Mouse (Mus musculus) bone marrow macrophage, adult 2 months (primary cell): ENCODE results near the gene Il2rb. TPM values are rescaled to one million over a fixed set of nuclear protein-coding genes. Genes with fewer than 3 reads are reported as not detected.

Experiments used
- H3K27ac ChIP-seq: 2 replicates; pipeline ENCODE4 v1.5.1; 2012; ENCODE audit warnings: low read depth, low read length; ENCODE audit not compliant: insufficient read depth
- H3K4me1 ChIP-seq: 2 replicates; pipeline ENCODE4 v1.6.1; 2012; ENCODE audit warnings: low read length; ENCODE audit not compliant: control insufficient read depth, insufficient read depth
- H3K4me3 ChIP-seq: 2 replicates; pipeline ENCODE4 v1.5.1; 2012; ENCODE audit warnings: mild to moderate bottlenecking, low read length, moderate library complexity; ENCODE audit not compliant: insufficient read depth
- CTCF ChIP-seq: IDR thresholded peaks from 2 replicates; pipeline ENCODE4 v1.5.1; 2012; ENCODE audit warnings: low read depth, mild to moderate bottlenecking, low read length, moderate library complexity
- POLR2A ChIP-seq: IDR thresholded peaks from 2 replicates; pipeline ENCODE4 v1.6.1; 2012; ENCODE audit warnings: mild to moderate bottlenecking, low read depth, low read length, borderline replicate concordance
- polyA plus RNA-seq: library from polyadenylated mRNA; stranded (reverse); fragments of >200 nt; gene quantifications from 2 replicates; pipeline ENCODE4 v1.2.4, GENCODE M21; 2012; ENCODE audit not compliant: missing spikeins, insufficient read depth, insufficient read length

Gene Il2rb
- polyA plus RNA-seq, 1 experiment: not detected

- H3K27ac ChIP-seq: no peak overlapping the region
- no peaks in the 10 kb centered on the region for H3K4me1 ChIP-seq
- H3K4me3 ChIP-seq: no peak overlapping the region
- TF ChIP-seq CTCF (no peak), POLR2A (no peak)
Measured at GRCm38 (mm10) chr15:78521331-78521730, 26.3 kb upstream of the Il2rb start.

DNA sequence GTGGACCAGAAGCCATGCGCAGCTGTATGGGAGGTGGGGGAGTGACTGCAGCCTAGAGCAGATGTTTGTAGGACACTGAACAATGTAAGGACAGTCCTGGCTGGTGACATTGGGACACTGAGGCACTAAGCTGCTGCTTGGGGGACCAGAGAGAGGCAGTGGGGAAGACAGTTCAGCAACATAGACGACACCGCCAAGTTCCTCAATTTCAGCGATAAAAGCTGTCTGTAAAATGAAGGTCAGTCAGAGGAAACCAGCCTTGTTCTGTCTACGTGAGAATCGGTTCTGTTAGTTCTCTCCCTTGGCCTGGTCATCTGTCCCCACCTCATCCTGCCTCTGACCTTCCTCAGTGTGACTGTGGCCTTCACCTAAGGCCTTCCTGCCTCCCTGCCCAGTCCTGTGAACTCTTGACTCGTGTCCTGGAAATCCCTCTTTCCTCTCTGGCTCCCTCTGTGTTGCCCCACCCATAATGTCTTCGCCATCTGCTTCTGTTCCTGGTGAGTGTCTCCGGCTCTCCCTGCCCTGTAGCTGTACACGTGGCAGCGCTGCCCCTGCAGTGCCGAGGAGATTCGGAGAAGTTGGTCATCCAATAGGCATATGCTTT, 25.1 kb upstream of the Il2rb start:
- H3K4me3 ChIP-seq: no peak overlapping the region
- H3K4me1 ChIP-seq: no peaks in the 10 kb centered on the region
- H3K27ac ChIP-seq: no peak overlapping the region
- no peak for TF ChIP-seq CTCF
- TF ChIP-seq POLR2A: no peak

DNA sequence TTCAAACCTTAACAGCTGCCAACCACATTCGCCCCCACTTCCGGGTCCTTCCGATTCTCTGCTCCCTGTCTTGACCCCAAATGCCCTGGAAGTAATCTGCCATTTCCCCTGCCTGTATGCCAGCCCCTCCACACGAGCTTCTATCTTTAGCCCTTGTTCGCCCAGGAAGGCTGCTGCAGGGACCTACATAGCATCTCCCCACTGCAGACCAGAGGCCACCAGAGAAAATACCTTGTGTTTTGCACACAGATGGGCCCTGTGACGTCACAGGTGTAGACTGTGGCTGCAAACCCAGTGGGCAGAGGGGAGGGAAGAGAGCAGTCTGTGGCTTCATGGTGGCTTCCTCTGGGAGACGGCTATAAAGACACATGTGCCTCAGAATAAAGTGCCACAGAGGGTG, 23.1 kb upstream of the Il2rb start:
- no peak for TF ChIP-seq POLR2A
- no peak for TF ChIP-seq CTCF
- H3K27ac ChIP-seq: no peak overlapping the region
- H3K4me1 ChIP-seq: no peaks in the 10 kb centered on the region
- no peak overlapping the region for H3K4me3 ChIP-seq

- Histone ChIP-seq H3K27ac (no peak overlapping the region), H3K4me3 (no peak overlapping the region), H3K4me1 (no peaks in the 10 kb centered on the region)
- TF ChIP-seq CTCF (no peak), POLR2A (no peak)
Measured at GRCm38 (mm10) chr15:78515759-78516158, 20.7 kb upstream of the Il2rb start.

DNA sequence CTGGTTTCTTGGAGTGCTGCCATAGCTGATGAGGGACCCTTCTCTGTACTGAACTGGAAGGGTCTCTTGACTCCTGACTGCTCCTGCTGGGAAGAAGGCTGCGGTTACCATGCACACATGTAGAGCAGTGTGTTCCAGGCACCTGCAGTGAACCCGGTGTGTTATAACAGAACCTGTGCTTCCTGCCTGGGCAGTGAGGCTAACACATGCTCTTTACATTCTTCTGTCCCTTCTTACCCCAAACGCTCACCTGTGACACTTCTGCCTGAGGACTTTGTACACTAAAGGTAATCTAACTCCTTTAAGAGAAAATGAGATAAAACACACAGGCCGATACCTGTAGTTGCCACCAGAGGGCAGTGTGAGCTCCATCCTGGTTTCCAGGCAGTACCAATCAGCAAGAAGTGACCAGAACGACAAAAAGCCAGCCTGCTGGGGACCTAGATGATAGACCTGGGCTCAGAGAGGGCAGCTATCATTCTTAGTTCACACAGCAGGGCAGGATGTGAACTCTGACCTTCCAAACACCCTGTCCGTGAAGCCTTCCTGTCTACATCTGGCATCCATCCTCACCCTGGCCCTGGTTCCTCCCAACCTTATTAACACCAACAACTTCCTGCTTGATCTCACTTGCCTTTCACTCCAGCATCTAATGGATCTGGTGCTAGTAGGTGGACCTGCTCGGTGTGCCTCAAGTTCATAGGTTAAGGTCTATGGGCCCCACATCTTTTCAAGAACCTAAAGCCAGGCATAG, 19.5 kb upstream of the Il2rb start:
- no peak overlapping the region for H3K4me3 ChIP-seq
- no peak overlapping the region for H3K27ac ChIP-seq
- H3K4me1 ChIP-seq: no peaks in the 10 kb centered on the region
- TF ChIP-seq CTCF: peak; percentile 66
- TF ChIP-seq POLR2A: no peak

DNA sequence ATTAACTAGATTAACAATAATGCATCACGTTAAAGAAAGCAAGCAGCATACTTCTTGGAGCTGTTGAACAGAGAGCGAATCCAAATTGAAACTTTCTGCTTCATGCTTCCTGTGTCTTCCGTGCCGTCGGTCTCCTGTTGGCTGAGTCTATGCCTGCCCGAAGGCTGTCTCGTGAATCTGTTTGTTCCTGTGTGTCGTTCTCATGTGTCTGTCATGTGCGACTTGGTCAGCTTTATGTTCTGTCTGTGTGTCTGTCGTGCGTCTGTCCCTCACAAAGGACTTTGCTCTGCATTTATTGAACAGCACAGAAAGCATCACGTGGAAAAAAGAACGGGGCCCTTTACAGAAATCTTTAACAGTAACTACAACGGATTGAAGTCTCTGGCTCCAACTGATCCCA, 17.9 kb upstream of the Il2rb start:
- H3K4me3 ChIP-seq: no peak overlapping the region
- no peak for TF ChIP-seq CTCF
- H3K4me1 ChIP-seq: no peaks in the 10 kb centered on the region
- no peak overlapping the region for H3K27ac ChIP-seq

- Histone ChIP-seq H3K27ac (no peak overlapping the region), H3K4me3 (no peak overlapping the region), H3K4me1 (no peaks in the 10 kb centered on the region)
- TF ChIP-seq POLR2A: no peak
- TF ChIP-seq CTCF: no peak
Measured at GRCm38 (mm10) chr15:78511951-78512350, 16.9 kb upstream of the Il2rb start.

- H3K27ac ChIP-seq: no peak overlapping the region
- H3K4me3 ChIP-seq: no peak overlapping the region
- TF ChIP-seq CTCF (no peak), POLR2A (no peak)
- H3K4me1 ChIP-seq: no peaks in the 10 kb centered on the region
Measured at GRCm38 (mm10) chr15:78510736-78511135, 15.7 kb upstream of the Il2rb start.

- no peak overlapping the region for H3K4me3 ChIP-seq
- no peak overlapping the region for H3K27ac ChIP-seq
- TF ChIP-seq CTCF: no peak
- TF ChIP-seq POLR2A: no peak
- no peaks in the 10 kb centered on the region for H3K4me1 ChIP-seq
Measured at GRCm38 (mm10) chr15:78510121-78510576, 15.1 kb upstream of the Il2rb start.

- Histone ChIP-seq H3K4me1 (no peaks in the 10 kb centered on the region), H3K4me3 (no peak overlapping the region), H3K27ac (no peak overlapping the region)
- no peak for TF ChIP-seq POLR2A
- no peak for TF ChIP-seq CTCF
Measured at GRCm38 (mm10) chr15:78509297-78509899, 14.3 kb upstream of the Il2rb start.
